Mouse (Mus musculus): ENCODE results near the gene Hoxb5. TPM values are rescaled to one million over a fixed set of nuclear protein-coding genes. Genes with fewer than 3 reads are reported as not detected.

Hoxb5 gene
- polyA plus RNA-seq, 1 experiment: not detected

DNA sequence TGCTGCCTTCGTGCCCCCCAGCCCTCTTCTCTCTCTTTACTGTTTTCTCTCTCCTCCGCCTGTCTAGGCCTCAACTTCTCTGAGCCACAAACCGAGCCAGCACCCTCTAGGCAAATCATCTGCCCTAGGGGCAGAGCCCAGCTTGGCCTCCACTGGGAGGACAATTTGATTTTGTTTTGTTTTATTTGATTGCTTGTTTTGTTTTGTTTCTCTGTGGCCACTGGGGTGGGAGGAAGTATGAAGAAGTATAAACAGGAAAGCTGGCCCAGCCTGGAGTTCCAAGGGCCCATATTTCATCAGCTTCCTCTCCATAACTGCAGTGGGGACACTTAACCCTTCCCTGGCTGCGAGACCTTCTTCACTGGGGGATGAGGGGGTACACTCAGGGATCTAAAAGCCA lies 6.2 kb downstream of the Hoxb5 start:
- no peak overlapping the region for H3K4me3 ChIP-seq (ENCODE audit: insufficient read depth, low read length)
- H3K27ac ChIP-seq (ENCODE audit: insufficient read depth, low read depth, low read length): no peak overlapping the region
- H3K4me1 ChIP-seq (ENCODE audit: control insufficient read depth, insufficient read depth, low read length): peaks cover 8% of the 10 kb centered on the region
- TF ChIP-seq POLR2A (IDR thresholded peaks at IDR 0.05; ENCODE audit: borderline replicate concordance, low read depth, low read length) (no peak), CTCF (IDR thresholded peaks at IDR 0.05; ENCODE audit: low read depth, low read length) (no peak)

DNA sequence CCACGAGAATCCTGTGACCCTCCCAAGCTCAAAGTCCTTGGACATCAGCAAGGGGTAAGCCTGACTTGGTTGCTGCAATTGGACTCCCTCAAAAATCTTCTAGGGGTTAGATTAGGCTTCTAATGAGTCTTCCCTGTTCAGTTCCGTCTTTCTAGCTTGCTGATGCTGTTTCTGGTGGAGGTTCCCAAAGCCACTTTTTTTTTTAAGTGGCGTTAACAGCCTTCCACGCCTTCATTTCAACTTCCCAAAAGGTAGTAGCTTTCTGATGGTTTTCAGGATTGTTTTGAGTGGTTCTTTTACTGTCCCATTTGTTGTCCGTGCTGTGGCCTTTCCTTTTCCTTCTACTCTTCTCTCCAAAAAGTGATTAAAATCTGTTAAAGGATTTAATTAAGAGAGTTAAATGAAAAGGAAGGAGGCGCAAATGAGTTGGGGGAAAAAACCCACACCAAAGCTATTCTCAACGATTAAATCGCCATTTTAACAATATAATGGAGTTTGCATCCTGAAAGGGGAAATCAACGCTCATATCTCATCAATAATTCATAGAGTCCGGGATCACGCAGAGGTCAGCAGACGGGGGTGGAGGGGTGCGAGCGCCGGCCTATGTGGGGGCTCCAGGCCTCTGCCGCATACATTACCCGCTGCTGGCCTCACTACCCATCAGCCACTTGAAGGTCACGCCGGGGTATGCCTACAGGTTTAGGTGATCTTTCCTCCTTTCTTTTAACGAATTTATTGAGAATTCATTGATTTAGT lies 7.2 kb downstream of the Hoxb5 start:
- TF ChIP-seq CTCF (IDR thresholded peaks at IDR 0.05; ENCODE audit: low read depth, low read length): no peak
- no peak for TF ChIP-seq POLR2A (IDR thresholded peaks at IDR 0.05; ENCODE audit: borderline replicate concordance, low read depth, low read length)
- H3K27ac ChIP-seq (ENCODE audit: insufficient read depth, low read depth, low read length): no peak overlapping the region
- peaks cover 8% of the 10 kb centered on the region for H3K4me1 ChIP-seq (ENCODE audit: control insufficient read depth, insufficient read depth, low read length)
- H3K4me3 ChIP-seq (ENCODE audit: insufficient read depth, low read length): no peak overlapping the region

DNA sequence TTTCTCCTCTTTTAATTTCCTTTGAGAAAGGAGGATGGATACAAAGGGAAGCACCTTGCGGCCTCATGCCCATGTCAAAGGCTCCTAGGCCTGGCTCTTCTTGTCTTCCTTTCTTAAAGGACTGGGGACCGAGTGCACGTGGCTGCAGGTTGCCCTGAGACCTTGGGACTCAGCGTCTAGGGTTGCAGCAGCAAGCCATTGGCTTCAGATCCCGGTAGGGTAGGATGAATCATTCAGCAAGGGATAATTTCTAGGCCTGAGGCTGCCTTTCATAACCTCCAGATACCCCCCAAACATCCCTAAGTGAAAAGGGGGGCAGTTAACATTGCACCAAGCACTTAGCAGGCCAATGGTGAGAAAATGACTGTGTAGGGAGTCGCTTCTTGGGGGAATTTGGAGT lies 8.0 kb downstream of the Hoxb5 start:
- H3K4me1 ChIP-seq (ENCODE audit: control insufficient read depth, insufficient read depth, low read length): peaks cover 8% of the 10 kb centered on the region
- no peak overlapping the region for H3K27ac ChIP-seq (ENCODE audit: insufficient read depth, low read depth, low read length)
- TF ChIP-seq CTCF (IDR thresholded peaks at IDR 0.05; ENCODE audit: low read depth, low read length): no peak
- TF ChIP-seq POLR2A (IDR thresholded peaks at IDR 0.05; ENCODE audit: borderline replicate concordance, low read depth, low read length): no peak
- peak overlapping the region; percentile 42 for H3K4me3 ChIP-seq (ENCODE audit: insufficient read depth, low read length)

GRCm38 (mm10) chr11:96311520-96312417 lies 8.6 kb downstream of the Hoxb5 start:
- peak overlapping the region; percentile 42 for H3K4me3 ChIP-seq (ENCODE audit: insufficient read depth, low read length)
- peaks cover 8% of the 10 kb centered on the region for H3K4me1 ChIP-seq (ENCODE audit: control insufficient read depth, insufficient read depth, low read length)
- TF ChIP-seq POLR2A (IDR thresholded peaks at IDR 0.05; ENCODE audit: borderline replicate concordance, low read depth, low read length) (no peak), CTCF (IDR thresholded peaks at IDR 0.05; ENCODE audit: low read depth, low read length) (peak; percentile 66)
- no peak overlapping the region for H3K27ac ChIP-seq (ENCODE audit: insufficient read depth, low read depth, low read length)

- no peak for TF ChIP-seq CTCF (IDR thresholded peaks at IDR 0.05; ENCODE audit: low read depth, low read length)
- no peak for TF ChIP-seq POLR2A (IDR thresholded peaks at IDR 0.05; ENCODE audit: borderline replicate concordance, low read depth, low read length)
- H3K4me1 ChIP-seq (ENCODE audit: control insufficient read depth, insufficient read depth, low read length): peaks cover 8% of the 10 kb centered on the region
- no peak overlapping the region for H3K27ac ChIP-seq (ENCODE audit: insufficient read depth, low read depth, low read length)
- H3K4me3 ChIP-seq (ENCODE audit: insufficient read depth, low read length): no peak overlapping the region
Measured at GRCm38 (mm10) chr11:96313134-96313533, 10.0 kb downstream of the Hoxb5 start.

GRCm38 (mm10) chr11:96313806-96314428 lies 10.8 kb downstream of the Hoxb5 start:
- H3K27ac ChIP-seq (ENCODE audit: insufficient read depth, low read depth, low read length): no peak overlapping the region
- TF ChIP-seq CTCF (IDR thresholded peaks at IDR 0.05; ENCODE audit: low read depth, low read length): no peak
- TF ChIP-seq POLR2A (IDR thresholded peaks at IDR 0.05; ENCODE audit: borderline replicate concordance, low read depth, low read length): no peak
- H3K4me3 ChIP-seq (ENCODE audit: insufficient read depth, low read length): no peak overlapping the region
- H3K4me1 ChIP-seq (ENCODE audit: control insufficient read depth, insufficient read depth, low read length): peaks cover 8% of the 10 kb centered on the region

- Histone ChIP-seq H3K27ac (ENCODE audit: insufficient read depth, low read depth, low read length) (no peak overlapping the region), H3K4me1 (ENCODE audit: control insufficient read depth, insufficient read depth, low read length) (peaks cover 5% of the 10 kb centered on the region), H3K4me3 (ENCODE audit: insufficient read depth, low read length) (no peak overlapping the region)
- TF ChIP-seq CTCF (IDR thresholded peaks at IDR 0.05; ENCODE audit: low read depth, low read length) (no peak), POLR2A (IDR thresholded peaks at IDR 0.05; ENCODE audit: borderline replicate concordance, low read depth, low read length) (no peak)
Measured at GRCm38 (mm10) chr11:96314671-96315343, 11.7 kb downstream of the Hoxb5 start.

- H3K27ac ChIP-seq (ENCODE audit: insufficient read depth, low read depth, low read length): no peak overlapping the region
- H3K4me3 ChIP-seq (ENCODE audit: insufficient read depth, low read length): no peak overlapping the region
- no peak for TF ChIP-seq POLR2A (IDR thresholded peaks at IDR 0.05; ENCODE audit: borderline replicate concordance, low read depth, low read length)
- TF ChIP-seq CTCF (IDR thresholded peaks at IDR 0.05; ENCODE audit: low read depth, low read length): no peak
- H3K4me1 ChIP-seq (ENCODE audit: control insufficient read depth, insufficient read depth, low read length): peaks cover 5% of the 10 kb centered on the region
Measured at GRCm38 (mm10) chr11:96315344-96315681, 12.2 kb downstream of the Hoxb5 start.
